Mouse (Mus musculus) MEL (cell line): ENCODE data around the gene Plet1.

ENCODE experiments used
- CTCF ChIP-seq, 3 experiments: IDR thresholded peaks in 2 of 3; conservative IDR thresholded peaks in 1 of 3; 2 replicates each; pipeline ENCODE4 v1.5.1; 2011 to 2012; ENCODE audit warnings: low read length in 3 of 3, low read depth in 2 of 3, mild to moderate bottlenecking in 2 of 3, improper control_type of control experiment in 1 of 3, inconsistent platforms in 1 of 3, mixed read lengths in 1 of 3, moderate library complexity in 1 of 3; ENCODE audit not compliant: control insufficient read depth in 1 of 3, insufficient read depth in 1 of 3, poor library complexity in 1 of 3, severe bottlenecking in 1 of 3
- GATA1 ChIP-seq: IDR thresholded peaks from 2 replicates; pipeline ENCODE4 v1.6.1; 2011; ENCODE audit warnings: low read depth, low read length, improper control_type of control experiment
- HCFC1 ChIP-seq: IDR thresholded peaks from 2 replicates; pipeline ENCODE4 v1.6.1; 2012; ENCODE audit warnings: low read depth, mild to moderate bottlenecking, inconsistent platforms, low read length, improper control_type of control experiment, moderate library complexity
- KAT2A ChIP-seq: conservative IDR thresholded peaks from 2 replicates; pipeline ENCODE4 v1.6.1; 2012; ENCODE audit warnings: low read depth, low read length, improper control_type of control experiment, inconsistent platforms
- MAFK ChIP-seq: IDR thresholded peaks from 2 replicates; pipeline ENCODE4 v1.6.1; 2011; ENCODE audit warnings: low read depth, mild to moderate bottlenecking, low read length, improper control_type of control experiment, borderline replicate concordance
- MYC ChIP-seq: IDR thresholded peaks from 2 replicates; pipeline ENCODE4 v1.6.1; 2011; ENCODE audit warnings: low read depth, mild to moderate bottlenecking, low read length, improper control_type of control experiment, moderate library complexity
- NRF1 ChIP-seq: IDR thresholded peaks from 2 replicates; pipeline ENCODE4 v1.6.1; 2014; ENCODE audit warnings: low read depth, mild to moderate bottlenecking, inconsistent platforms, low read length, improper control_type of control experiment, moderate library complexity; ENCODE audit not compliant: poor library complexity, insufficient read depth, severe bottlenecking
- SIN3A ChIP-seq: IDR thresholded peaks from 2 replicates; pipeline ENCODE4 v1.6.1; 2012; ENCODE audit warnings: low read length, improper control_type of control experiment, inconsistent platforms
- SMC3 ChIP-seq: IDR thresholded peaks from 2 replicates; pipeline ENCODE4 v1.6.1; 2011; ENCODE audit warnings: low read depth, low read length, improper control_type of control experiment
- TBP ChIP-seq: IDR thresholded peaks from 2 replicates; pipeline ENCODE4 v1.8.0; 2011; ENCODE audit warnings: low read depth, low read length, improper control_type of control experiment
- USF1 ChIP-seq: IDR thresholded peaks from 2 replicates; pipeline ENCODE4 v1.6.1; 2014; ENCODE audit warnings: low read depth, mild to moderate bottlenecking, inconsistent platforms, low read length, improper control_type of control experiment, moderate library complexity
- ZC3H11A ChIP-seq: IDR thresholded peaks from 2 replicates; pipeline ENCODE4 v1.6.1; 2012; ENCODE audit warnings: low read depth, mild to moderate bottlenecking, inconsistent platforms, low read length, improper control_type of control experiment

- no peak for TF ChIP-seq SIN3A
- no peak for TF ChIP-seq USF1
- no peak for TF ChIP-seq CTCF (IDR thresholded peaks at IDR 0.05 in 2 of 3, conservative IDR thresholded peaks at IDR 0.05 in 1 of 3; ENCODE audit: control insufficient read depth in 1 of 3, insufficient read depth in 1 of 3, low read depth in 2 of 3, low read length in 3 of 3, poor library complexity in 1 of 3, severe bottlenecking in 1 of 3)
- no peak for TF ChIP-seq MAFK
- no peak for TF ChIP-seq MYC
- TF ChIP-seq HCFC1: no peak
- no peak for TF ChIP-seq GATA1
- no peak for TF ChIP-seq KAT2A
- no peak for TF ChIP-seq ZC3H11A
- no peak for TF ChIP-seq TBP
- no peak for TF ChIP-seq SMC3
- no peak for TF ChIP-seq NRF1
Observed at GRCm38 (mm10) chr9:50476651-50477050, 17.7 kb upstream of the Plet1 start.
